Mouse (Mus musculus): ENCODE measurements at regions not wholly inside any gene's neighbourhood (a gene's known extent, or its start where the extent isn't known, plus 50 kb on each side); places are given as distances from the start of the nearest gene placed in this dataset.

- DNase-seq (ENCODE audit: low spot score) (no peak), ATAC-seq (no peak)
- Histone ChIP-seq H3K36me3 (ENCODE audit: insufficient read depth, low read length) (no peaks in the 10 kb centered on the region), H3K27me3 (ENCODE audit: insufficient read depth, low read length) (no peaks in the 10 kb centered on the region), H3K27ac (no peak overlapping the region), H3K4me1 (ENCODE audit: insufficient read depth, low read length) (no peaks in the 10 kb centered on the region), H3K4me3 (ENCODE audit: low read length) (no peak overlapping the region), H3K9me3 (ENCODE audit: low read length) (no peaks in the 10 kb centered on the region), H3K4me2 (ENCODE audit: low read depth, low read length) (no peak overlapping the region), H3K9ac (replicated peaks; ENCODE audit: low read length) (no peak overlapping the region)
- no peak for TF ChIP-seq CTCF (IDR thresholded peaks at IDR 0.05; ENCODE audit: low read depth)
- WGBS, result 83% methylated on average over 3 of the region's 3 CpGs
These were observed 175.1 kb downstream of the Gxylt1 start for GRCm38 (mm10) chr15:93099840-93100239.

- H3K27me3 ChIP-seq (ENCODE audit: insufficient read depth, low read length), result no peaks in the 10 kb centered on the region
- H3K9ac ChIP-seq (replicated peaks; ENCODE audit: low read length), result no peak overlapping the region
- no peaks in the 10 kb centered on the region for H3K9me3 ChIP-seq (ENCODE audit: low read length)
- ATAC-seq (no peak), DNase-seq (ENCODE audit: low spot score) (no peak)
- no peaks in the 10 kb centered on the region for H3K4me1 ChIP-seq (ENCODE audit: insufficient read depth, low read length)
- no peak overlapping the region for H3K4me3 ChIP-seq (ENCODE audit: low read length)
- H3K27ac ChIP-seq, result no peak overlapping the region
- no peaks in the 10 kb centered on the region for H3K36me3 ChIP-seq (ENCODE audit: insufficient read depth, low read length)
- 88% methylated on average over 5 of the region's 5 CpGs for WGBS
- no peak for TF ChIP-seq CTCF (IDR thresholded peaks at IDR 0.05; ENCODE audit: low read depth)
- no peak overlapping the region for H3K4me2 ChIP-seq (ENCODE audit: low read depth, low read length)
These were observed 178.6 kb downstream of the Gxylt1 start for GRCm38 (mm10) chr15:93096335-93096734.

- no peak for DNase-seq (ENCODE audit: low spot score)
- no peak overlapping the region for H3K27ac ChIP-seq
These were observed 179.8 kb downstream of the Gxylt1 start for GRCm38 (mm10) chr15:93095224-93095623.

GRCm38 (mm10) chr15:93094202-93095135 is 180.5 kb downstream of the Gxylt1 start:
- Histone ChIP-seq H3K36me3 (ENCODE audit: insufficient read depth, low read length) (no peaks in the 10 kb centered on the region), H3K4me1 (ENCODE audit: insufficient read depth, low read length) (no peaks in the 10 kb centered on the region), H3K27me3 (ENCODE audit: insufficient read depth, low read length) (no peaks in the 10 kb centered on the region), H3K4me3 (ENCODE audit: low read length) (no peak overlapping the region), H3K4me2 (ENCODE audit: low read depth, low read length) (no peak overlapping the region), H3K9ac (replicated peaks; ENCODE audit: low read length) (no peak overlapping the region), H3K9me3 (ENCODE audit: low read length) (no peaks in the 10 kb centered on the region), H3K27ac (no peak overlapping the region)
- ATAC-seq, result no peak
- 78% methylated on average over 23 of the region's 23 CpGs for WGBS
- no peak for DNase-seq (ENCODE audit: low spot score)
- no peak for TF ChIP-seq CTCF (IDR thresholded peaks at IDR 0.05; ENCODE audit: low read depth)

More at GRCm38 (mm10) chr15:93095224-93095623, 179.8 kb downstream of the Gxylt1 start:
- TF ChIP-seq CTCF (IDR thresholded peaks at IDR 0.05; ENCODE audit: low read depth), result no peak
- ATAC-seq, result no peak
- WGBS, result 66% methylated on average over 6 of the region's 6 CpGs
- H3K9ac ChIP-seq (replicated peaks; ENCODE audit: low read length), result no peak overlapping the region
- H3K36me3 ChIP-seq (ENCODE audit: insufficient read depth, low read length), result no peaks in the 10 kb centered on the region
- no peaks in the 10 kb centered on the region for H3K9me3 ChIP-seq (ENCODE audit: low read length)
- no peaks in the 10 kb centered on the region for H3K27me3 ChIP-seq (ENCODE audit: insufficient read depth, low read length)
- no peak overlapping the region for H3K4me3 ChIP-seq (ENCODE audit: low read length)
- H3K4me1 ChIP-seq (ENCODE audit: insufficient read depth, low read length), result no peaks in the 10 kb centered on the region
- no peak overlapping the region for H3K4me2 ChIP-seq (ENCODE audit: low read depth, low read length)

- ATAC-seq, result no peak
- Histone ChIP-seq H3K4me2 (ENCODE audit: low read depth, low read length) (no peak overlapping the region), H3K36me3 (ENCODE audit: insufficient read depth, low read length) (no peaks in the 10 kb centered on the region), H3K9ac (replicated peaks; ENCODE audit: low read length) (no peak overlapping the region), H3K4me3 (ENCODE audit: low read length) (no peak overlapping the region), H3K4me1 (ENCODE audit: insufficient read depth, low read length) (no peaks in the 10 kb centered on the region), H3K9me3 (ENCODE audit: low read length) (no peaks in the 10 kb centered on the region), H3K27me3 (ENCODE audit: insufficient read depth, low read length) (no peaks in the 10 kb centered on the region), H3K27ac (no peak overlapping the region)
- TF ChIP-seq CTCF (IDR thresholded peaks at IDR 0.05; ENCODE audit: low read depth), result no peak
- WGBS, result 93% methylated on average over 2 of the region's 2 CpGs
- DNase-seq (ENCODE audit: low spot score), result no peak
These were observed 183.6 kb downstream of the Gxylt1 start for GRCm38 (mm10) chr15:93091396-93091795.

GRCm38 (mm10) chr15:93089347-93089746 is 185.6 kb downstream of the Gxylt1 start:
- TF ChIP-seq CTCF (IDR thresholded peaks at IDR 0.05; ENCODE audit: low read depth), result peak; percentile 70

More at GRCm38 (mm10) chr15:93089347-93089746, 185.6 kb downstream of the Gxylt1 start:
- H3K27ac ChIP-seq, result no peak overlapping the region
- no peak overlapping the region for H3K4me3 ChIP-seq (ENCODE audit: low read length)
- no peak overlapping the region for H3K9ac ChIP-seq (replicated peaks; ENCODE audit: low read length)
- DNase-seq (ENCODE audit: low spot score) (peak; percentile 52), ATAC-seq (no peak)
- no peaks in the 10 kb centered on the region; the same call in 1 of the 2 replicates for H3K4me1 ChIP-seq (ENCODE audit: insufficient read depth, low read length)
- no peak overlapping the region for H3K4me2 ChIP-seq (ENCODE audit: low read depth, low read length)
- H3K36me3 ChIP-seq (ENCODE audit: insufficient read depth, low read length), result no peaks in the 10 kb centered on the region
- no peaks in the 10 kb centered on the region for H3K9me3 ChIP-seq (ENCODE audit: low read length)
- H3K27me3 ChIP-seq (ENCODE audit: insufficient read depth, low read length), result no peaks in the 10 kb centered on the region
- WGBS, result 24% methylated on average over 13 of the region's 13 CpGs

Measured in hindbrain, postnatal 0 days (tissue).